Mouse (Mus musculus) C2C12 (cell line): ENCODE measurements around the gene Nutm1.

ENCODE experiments used
- CTCF ChIP-seq: IDR thresholded peaks from one replicate; pipeline ENCODE4 v1.5.1; 2011; ENCODE audit not compliant: control insufficient read depth, insufficient read depth, insufficient read length
- FOSL1 ChIP-seq: IDR thresholded peaks from one replicate; pipeline ENCODE4 v1.8.0; 2011; ENCODE audit warnings: mild to moderate bottlenecking, low read length; ENCODE audit not compliant: poor library complexity, insufficient read depth, severe bottlenecking
- MYOG ChIP-seq: IDR thresholded peaks from one replicate; pipeline ENCODE4 v1.6.1; 2011; ENCODE audit not compliant: control insufficient read depth, insufficient read length; ENCODE audit errors: extremely low read depth
- USF1 ChIP-seq: IDR thresholded peaks from one replicate; pipeline ENCODE4 v1.6.1; 2011; ENCODE audit warnings: low read depth, mild to moderate bottlenecking, control low read depth, moderate library complexity

DNA sequence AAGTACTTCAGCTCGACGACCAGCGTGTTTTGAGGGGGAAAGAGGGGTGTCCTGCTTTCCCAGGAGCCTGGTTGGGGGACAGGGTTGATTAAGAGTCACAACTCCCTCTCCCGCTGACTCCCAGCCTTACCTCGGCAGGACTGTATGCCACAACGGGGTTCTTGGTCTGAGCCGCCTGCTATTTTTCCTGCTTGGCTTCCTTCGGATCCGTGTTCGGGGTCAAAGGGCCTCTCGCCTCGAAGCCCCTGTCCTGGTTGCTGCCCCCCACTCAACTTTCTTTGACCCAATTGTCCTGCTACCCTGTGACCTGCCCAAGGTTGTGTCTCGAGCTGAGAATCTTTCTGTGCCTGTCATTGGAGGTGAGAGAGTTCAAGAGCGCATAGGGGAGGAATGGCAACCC lies 17.3 kb downstream of the Nutm1 start:
- TF ChIP-seq FOSL1 (no peak), CTCF (no peak), USF1 (no peak), MYOG (no peak)
